Mouse (Mus musculus) adrenal gland, adult (tissue): ENCODE data around the gene Ncoa3.

Experiments used
- DNase-seq, 2 experiments: peaks; one replicate each; pipeline ENCODE4 v3.0.0; 2022 to 2023; ENCODE audit warnings: low spot score in 1 of 2; ENCODE audit not compliant: inconsistent age in 2 of 2

Gene Ncoa3

DNA sequence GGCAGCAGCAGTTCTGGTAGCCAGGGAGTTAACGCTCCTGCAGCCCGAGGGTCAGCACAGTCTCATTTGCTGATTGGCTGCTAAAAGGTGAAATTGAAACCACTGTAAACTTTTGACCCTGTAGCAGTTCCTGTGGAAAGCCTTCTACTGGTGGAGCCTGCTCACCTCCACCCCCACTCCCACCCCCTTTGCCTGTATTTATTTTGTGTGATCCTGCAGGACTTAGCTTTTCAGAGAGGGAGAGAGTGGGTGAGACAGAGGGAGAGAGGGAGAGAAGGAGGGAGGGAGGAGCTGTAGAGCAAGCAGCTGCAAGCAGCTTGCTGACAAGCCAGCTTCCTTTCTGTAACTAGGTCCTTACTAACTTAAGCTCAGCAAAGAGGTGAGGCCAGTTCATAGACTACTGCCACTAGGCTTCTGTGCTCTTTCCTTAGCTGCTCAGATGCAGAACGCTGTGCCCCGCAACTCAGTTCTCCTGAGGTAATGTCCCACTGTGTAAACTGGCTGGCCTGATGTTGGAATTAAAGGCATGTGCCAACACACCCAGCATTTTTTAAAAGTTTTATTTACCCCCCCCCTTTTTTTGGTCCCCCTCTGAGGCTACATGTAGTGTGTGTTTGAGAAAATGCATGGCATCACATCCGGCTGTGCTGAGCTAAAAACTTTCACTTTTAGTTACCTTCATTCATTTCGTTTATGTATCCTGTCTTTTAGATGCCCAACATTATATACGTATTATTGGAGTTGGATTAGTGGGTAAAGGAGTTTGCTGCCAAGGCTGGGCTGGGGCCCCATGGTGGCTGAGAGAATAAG, 38.9 kb downstream of the Ncoa3 start:
- DNase-seq: peak; percentile 71 to 91

DNA sequence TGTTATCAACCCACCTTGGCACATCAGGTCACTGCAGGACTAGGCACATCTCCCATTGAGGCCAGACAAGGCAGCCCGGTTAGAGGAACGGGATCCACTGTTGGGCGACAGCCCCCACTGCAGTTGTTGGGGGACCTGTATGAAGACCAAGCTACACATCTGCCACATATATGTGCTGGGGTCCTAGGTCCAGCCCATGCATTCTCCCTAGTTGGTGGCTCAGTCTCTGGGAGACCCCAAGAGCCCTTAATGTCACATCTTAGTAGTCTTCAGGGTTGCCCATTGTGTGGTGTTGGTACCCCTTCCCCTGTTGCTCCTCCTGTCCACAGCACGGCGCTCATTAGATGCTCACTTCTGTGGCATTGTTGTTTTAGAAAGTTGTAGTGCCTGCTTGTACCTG, 40.2 kb downstream of the Ncoa3 start:
- DNase-seq: no peak

DNA sequence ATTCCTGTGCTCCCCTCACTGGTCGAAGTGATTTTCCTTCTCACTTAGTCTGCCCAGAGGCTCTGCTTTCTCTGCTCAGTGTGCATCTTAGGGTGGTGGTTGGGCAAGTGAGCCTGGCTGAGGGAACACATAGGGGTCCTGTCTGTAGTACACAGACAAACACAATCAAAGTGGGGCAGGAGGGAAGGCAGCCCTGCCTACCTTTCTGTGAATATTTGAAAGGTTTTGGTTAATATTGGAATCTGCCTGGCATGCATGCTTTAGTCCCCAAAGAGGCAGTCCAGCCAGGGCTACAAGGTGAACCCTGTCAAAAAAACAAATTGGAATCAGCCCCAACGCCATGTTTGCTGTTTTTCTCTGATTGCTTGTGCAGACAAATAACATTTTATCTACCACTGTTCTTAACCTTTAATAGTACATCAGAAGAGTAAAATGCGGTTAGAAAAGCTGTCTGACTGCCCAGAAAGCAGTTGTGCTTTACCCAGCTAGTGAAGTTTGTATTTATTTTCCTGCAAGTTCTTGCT, 42.6 kb downstream of the Ncoa3 start:
- DNase-seq: peak in 1 of 2 experiments; percentile 47

DNA sequence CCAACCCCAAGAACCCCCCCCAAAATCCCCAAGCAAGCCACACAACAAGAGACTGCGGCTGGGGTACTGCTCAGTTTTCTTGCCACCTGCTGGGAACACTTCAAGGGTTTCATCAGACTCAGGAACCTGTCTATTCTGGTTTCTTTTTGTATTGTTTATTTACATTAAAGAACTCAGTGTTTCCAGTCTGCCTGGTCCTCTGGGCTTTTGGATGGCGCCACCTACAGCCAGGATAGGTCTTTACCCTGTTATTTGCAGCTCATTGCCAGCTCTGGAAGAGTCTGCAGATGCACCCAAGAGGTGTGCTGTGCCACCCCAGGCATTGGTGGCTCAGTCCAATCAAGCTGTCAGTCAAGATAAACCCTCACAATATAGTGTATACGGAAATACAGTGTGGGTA, 43.3 kb downstream of the Ncoa3 start:
- peak; percentile 66 to 87 for DNase-seq

DNA sequence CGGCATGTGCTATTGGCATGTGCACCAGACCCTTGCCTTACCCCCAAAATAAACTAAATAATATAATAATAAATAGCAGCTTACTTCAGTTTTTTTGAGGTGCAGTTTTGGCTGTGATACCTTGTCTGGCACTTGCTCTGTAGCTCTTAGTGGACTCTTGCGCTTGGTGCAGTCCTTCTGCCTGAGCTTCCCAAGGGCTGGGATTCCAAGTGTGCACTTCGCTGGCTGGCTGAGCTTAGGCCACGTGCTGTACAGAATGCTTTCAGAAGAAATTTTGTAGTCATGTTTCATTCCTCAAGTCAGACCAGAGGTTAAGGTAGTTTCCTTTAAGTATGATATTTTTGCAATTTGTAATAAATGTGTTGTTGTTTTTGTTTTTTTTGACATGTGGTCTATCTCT, 47.2 kb downstream of the Ncoa3 start:
- DNase-seq: no peak

DNA sequence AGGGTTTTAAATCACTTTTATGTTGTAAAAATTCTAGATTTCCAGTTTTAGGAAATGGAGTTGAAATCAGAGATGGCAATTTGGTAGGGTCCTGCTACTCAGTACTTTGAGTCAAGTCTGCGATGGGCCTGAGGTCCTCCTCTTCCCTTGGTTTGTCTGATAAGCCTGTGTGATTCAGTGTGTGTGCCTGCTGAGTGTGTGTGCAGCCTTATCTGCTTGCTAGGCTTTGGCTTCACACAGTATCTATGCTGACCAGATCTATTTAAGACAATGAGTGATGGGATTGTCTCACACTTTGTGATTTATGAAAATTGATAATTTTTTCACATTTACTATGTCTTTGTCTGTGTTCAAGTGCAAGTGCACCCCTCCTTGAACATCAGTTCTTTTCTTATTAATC, 50.1 kb downstream of the Ncoa3 start:
- DNase-seq: no peak

DNA sequence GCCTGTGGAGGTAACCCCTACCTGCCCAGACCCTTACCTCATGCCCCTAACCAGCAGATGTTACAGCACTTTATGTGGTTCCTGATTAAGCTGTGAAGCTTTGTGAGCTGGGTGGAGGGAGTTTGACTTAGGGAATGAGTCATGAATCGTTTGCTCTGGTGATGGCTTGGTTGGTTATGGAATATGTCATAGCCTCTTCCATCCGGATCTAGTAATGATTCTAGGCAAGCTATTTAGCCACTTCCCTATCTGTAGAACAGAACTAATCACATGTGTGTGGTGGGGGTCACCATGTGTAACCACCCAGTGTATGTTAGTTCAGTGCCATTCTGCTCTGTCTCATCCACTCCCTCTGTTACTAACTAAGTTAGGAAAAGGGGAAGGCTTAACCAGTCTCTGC, 52.6 kb downstream of the Ncoa3 start:
- no peak for DNase-seq

DNA sequence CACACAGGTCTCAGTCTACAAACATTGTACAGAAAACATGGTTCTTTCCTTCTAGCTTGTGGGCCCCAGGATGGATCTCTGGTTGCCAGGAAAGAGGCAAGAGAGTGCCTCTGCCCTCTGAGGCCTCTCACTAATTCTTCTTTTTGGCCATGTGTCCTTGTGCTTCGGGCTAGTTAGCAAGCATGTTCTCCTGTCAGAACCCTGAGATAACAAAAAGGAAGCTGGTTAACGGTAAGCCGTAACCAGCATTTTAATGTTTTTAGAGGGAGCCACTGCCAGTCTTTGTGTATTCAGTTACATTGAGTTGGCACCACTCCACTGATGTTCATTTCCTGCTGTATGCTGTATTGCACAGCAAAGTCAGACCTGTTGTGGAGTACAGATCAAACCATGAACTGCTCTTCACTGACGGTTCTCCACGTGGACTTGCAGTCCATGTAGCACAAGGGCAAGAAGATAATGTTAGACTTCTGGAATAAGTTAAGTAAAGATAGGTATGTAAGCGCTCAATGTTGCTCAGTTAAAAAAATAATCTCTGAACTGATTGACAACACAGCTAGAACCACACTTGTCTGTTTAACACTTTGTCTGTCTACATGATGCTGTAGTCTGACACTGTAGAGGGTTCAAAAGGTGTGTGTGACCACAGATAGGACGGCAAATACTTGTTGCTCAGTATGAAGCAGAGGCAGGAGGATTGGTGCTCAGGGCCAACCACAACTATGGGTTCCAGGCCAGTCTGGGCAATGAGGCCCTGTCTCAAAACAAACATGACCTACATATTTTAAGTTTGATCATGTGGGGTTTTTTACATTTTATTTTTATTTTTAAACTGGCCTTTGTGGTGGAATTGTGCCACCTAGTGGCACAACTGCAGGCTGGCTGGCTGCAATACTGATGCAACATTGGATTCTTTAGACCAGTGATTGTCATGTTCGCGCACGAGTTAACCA, 53.4 kb downstream of the Ncoa3 start:
- DNase-seq: peak in 1 of 2 experiments; percentile 67

DNA sequence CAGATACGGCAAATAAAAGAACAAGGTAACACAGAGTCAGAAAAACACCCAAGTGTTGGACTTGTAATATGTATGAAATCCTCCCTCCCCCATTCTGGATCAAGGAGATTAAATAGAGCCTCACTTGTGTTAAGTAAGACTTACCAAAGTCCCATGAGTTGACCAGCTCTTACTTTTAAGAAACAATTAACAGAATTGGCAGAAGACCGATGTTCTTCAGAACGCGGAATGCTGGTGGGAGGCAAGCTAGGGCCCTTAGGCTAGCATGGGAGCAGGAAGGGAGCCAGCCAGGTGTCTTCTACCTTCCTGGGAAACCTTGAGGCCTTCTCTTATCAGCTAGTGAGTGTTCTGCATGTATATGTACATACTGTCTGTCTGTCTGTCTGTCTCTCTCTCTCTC, 55.5 kb downstream of the Ncoa3 start:
- no peak for DNase-seq

DNA sequence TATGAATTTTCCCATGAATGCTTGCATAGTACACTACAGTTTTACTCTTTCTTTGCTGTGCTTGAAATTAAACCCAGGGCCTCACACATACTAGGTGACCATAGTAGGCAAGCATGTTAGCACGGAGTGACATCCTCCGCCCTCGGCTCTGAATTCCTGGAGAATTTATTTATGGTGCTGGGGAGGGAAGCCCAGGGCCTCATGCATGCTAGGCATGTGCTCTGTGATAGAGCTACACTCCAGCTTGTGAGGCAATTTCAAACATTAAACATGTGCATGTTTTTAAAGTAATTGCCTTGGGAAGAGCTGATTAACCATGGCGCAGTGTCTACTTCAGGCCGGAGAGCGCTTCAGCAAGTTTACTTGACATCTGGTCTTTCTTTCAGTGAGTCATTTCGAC, 56.4 kb downstream of the Ncoa3 start:
- DNase-seq: no peak

DNA sequence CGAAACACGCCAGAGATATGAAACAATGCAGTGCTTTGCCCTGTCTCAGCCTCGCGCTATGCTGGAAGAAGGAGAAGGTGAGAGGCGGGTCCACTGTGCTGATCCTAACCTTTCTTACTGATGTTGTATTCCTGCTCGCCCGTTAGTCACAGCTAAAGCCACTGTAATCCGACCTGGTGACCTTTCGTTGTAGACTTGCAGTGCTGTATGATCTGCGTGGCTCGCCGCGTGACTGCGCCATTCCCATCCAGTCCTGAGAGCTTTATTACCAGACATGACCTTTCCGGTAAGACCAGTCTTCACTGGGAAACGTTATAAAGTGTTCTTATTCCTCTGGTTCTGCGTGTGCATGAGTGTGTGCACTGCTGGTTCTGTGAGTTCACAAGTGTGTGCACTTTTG, 59.0 kb downstream of the Ncoa3 start:
- no peak for DNase-seq

DNA sequence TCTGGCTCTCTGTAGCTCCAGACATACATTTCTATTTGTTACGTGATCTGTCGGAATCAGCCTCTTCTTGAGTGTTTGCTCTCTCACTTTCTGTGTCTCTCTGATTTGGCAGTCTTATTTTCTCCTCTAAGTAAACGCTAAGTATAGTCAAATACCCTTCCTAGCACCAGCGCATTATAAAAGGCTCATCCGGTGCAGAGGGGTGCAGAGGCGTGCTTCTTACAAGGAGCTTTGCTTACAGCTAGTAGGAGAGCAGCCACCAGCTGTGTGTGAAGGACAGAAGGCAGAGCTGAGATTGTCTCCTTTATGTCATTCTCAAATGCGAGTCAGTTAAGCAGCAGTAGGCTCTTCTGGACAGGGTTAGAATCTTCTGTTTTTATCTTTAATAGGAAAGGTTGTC, 59.5 kb downstream of the Ncoa3 start:
- no peak for DNase-seq

DNA sequence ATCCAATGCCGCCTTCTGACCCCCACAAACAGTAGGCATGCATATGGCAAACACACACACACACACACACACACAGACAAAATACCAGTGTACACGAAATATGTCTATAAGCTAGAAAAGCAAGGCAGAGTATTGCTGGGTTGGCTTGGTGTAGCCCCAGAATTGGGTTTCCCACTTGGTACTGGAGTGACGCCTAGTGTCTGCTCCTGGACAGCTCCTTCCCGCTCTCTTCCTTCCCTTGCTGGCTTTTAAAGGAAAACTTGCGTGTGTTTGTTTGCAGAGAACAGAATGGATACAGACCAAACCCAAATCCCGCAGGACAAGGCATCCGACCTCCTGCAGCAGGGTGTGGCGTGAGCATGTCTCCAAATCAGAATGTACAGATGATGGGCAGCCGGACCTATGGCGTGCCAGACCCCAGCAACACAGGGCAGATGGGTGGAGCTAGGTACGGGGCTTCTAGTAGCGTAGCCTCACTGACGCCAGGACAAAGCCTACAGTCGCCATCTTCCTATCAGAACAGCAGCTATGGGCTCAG, 61.6 kb downstream of the Ncoa3 start:
- no peak for DNase-seq

DNA sequence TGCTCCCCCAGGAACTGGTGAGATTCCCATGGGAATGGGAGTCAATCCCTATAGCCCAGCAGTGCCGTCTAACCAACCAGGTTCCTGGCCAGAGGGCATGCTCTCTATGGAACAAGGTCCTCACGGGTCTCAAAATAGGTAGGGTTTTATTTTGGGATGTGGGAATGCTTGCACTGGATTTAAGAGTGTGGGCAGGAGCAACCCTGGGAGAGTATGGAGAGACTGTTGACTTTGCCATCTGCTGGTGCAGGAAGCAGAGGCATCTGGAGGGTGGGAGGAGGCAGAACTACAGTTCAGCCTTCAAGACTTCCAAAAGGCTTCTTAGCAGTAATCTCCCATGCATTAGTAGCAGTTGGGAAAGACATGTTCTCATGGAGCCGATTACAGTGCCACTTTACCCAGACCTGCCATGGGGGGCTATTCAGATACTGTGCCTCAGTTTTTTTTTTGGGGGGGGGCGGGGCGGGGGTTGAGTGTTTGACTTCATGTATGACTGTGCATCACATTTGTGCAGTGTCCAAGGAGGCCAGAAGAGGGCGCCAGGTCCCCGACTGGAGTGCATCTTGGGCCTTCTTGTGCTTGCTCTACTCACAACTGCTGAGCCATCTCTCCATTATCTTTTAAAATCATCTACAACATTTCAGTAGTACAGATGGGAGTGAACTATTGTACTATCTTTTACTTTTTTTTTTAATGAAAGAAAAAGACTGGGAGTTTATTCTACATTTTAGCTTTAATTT, 67.4 kb downstream of the Ncoa3 start:
- peak in 1 of 2 experiments; percentile 68 for DNase-seq

DNA sequence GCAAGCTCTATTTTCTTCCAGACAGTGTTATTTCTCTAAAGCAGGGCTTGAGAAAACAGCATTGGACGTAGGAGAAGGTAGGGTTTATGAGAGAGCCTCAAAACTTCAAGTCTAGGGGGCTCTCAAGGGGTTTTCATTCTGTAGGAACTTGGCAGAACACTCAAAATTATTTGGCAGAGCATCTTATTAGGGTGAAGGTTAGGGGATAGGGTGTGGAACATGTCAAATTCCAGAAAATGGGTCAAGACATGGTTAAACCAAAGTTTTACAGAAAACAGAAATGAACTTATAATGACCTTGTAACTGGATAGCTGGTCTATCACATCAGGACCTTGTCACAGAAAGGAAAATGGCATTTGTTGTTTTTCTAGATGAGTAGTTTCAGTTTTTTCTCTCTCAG, 69.6 kb downstream of the Ncoa3 start:
- no peak for DNase-seq

DNA sequence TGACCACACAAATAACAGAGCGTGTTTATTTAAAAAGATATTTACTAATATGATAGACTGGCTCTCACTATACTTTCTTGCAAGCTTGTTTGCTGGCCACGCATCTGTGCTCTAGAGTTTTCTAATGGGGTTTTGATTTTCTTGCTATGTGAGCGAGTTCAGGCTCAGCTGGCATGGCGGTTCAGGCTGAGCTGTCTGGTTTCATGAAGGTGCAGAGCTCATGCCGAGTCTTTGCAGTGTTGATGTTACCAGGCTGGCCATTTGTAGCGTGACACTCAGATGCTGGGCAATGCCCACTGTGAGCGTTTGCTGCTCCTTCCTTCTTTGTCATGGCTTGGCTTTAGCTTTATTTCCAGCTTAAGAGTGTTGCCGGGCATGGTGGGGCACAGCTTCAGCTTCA, 70.0 kb downstream of the Ncoa3 start:
- DNase-seq: no peak

DNA sequence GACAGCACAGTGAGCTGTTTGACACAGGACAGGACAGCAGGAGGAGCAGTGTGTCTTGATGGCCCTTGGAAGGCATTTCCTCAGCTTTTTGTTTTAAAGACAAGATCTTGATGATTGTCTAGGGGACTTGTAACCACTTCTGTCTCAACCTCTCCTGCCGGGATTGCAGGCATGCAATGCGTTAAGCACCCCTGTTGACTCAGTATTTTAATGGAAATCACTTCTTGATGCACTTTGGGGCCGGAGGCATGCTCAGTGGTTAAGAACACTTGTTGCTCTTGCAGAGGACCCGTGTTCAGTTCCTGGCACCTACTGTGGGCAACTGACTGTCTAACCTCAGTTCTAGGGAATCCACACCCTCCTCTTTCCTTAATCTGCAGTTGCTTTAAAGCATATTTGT, 74.0 kb downstream of the Ncoa3 start:
- no peak for DNase-seq

DNA sequence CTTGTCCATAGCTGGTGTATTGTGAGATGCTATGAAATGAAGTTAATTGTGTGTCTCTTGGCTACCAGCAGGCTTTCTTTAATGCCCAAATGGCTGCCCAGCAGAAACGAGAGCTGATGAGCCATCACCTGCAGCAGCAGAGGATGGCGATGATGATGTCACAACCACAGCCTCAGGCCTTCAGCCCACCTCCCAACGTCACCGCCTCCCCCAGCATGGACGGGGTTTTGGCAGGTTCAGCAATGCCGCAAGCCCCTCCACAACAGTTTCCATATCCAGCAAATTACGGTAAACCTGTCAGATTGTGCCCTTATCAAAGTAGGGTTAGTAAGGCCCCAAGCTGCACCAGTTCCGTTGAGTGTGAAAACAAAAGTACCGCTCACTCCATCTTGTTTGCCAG, 75.8 kb downstream of the Ncoa3 start:
- DNase-seq: no peak

DNA sequence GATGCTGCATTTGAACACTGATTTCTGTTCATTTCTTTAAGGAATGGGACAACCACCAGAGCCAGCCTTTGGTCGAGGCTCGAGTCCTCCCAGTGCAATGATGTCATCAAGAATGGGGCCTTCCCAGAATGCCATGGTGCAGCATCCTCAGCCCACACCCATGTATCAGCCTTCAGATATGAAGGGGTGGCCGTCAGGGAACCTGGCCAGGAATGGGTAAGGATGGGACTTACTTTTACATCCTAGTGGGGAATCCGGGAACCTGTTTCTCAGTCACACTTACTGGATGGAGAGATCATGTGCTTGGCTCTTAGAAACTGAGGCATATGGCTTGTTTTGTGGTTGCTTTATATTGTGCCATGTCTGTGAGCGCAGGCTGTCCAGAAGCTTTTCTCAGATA, 76.7 kb downstream of the Ncoa3 start:
- DNase-seq: no peak

DNA sequence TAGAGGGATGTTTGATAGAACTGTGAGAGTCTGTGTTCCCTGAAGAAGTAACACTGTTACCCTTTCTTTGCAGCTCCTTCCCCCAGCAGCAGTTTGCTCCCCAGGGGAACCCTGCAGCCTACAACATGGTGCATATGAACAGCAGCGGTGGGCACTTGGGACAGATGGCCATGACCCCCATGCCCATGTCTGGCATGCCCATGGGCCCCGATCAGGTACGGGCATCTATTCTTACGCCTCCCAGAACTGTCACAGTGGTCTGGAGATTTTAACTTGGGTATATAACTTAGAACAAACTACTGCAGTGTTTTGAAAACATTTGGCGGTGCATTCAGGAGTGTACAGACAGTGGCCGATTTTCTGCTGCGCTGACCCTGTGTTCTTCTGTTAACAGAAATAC, 77.3 kb downstream of the Ncoa3 start:
- no peak for DNase-seq

DNA sequence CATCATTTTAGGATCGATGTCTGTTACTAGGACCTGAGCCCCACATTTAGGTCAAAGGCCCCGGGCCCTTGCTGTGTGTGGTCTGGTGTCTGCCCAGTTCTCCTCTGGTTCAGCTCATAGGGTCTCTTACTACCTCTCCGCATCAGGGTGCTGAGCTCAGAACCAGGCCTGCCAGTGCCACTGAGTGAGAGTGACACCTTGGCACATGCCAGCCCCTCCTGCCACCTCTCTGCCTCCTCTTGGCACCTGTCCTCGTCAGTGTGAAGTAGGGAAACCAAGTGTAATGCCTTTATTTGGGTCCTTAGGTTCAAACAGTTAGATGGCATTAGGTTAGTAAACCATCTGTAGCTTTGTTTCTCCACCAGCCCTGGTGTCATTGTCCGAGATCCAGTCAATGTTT, 79.0 kb downstream of the Ncoa3 start:
- no peak for DNase-seq
